Mouse (Mus musculus): ENCODE data around the gene Cdkn2aip. TPM values are rescaled to one million over a fixed set of nuclear protein-coding genes. Genes with fewer than 3 reads are reported as not detected.

Gene Cdkn2aip
- total RNA-seq, 2 experiments from 2014 or later = 16.6 to 20.6 TPM

- intact Hi-C loops (cut with DNase I) = no loop called here
- no peak for DNase-seq (ENCODE audit: low spot score in 2 of 2)
These were observed 49.4 kb downstream of the Cdkn2aip start for GRCm38 (mm10) chr8:47664231-47664785.

GRCm38 (mm10) chr8:47663201-47663600 is 50.5 kb downstream of the Cdkn2aip start:
- intact Hi-C loops (cut with DNase I) = no loop called here
- no peak for DNase-seq (ENCODE audit: low spot score in 2 of 2)

DNA sequence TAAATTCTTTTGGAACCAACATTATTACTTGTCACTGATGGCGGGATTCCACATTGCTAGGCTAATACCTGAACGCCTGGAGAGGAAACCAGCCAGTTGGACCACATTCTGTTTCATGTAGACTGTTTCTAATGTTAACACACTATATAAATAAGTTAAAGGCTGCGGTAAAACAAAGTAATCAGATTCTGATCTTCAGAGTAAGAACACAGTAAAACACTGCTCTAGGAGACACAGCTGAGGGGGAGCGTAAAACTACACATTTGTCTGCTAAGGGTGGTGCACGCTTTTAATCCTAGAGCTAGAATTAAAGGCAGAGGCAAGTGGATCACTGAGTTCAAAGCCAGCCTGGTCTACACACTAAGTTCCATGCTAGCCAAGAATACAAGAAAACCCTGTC is 51.0 kb downstream of the Cdkn2aip start:
- DNase-seq (ENCODE audit: low spot score in 2 of 2) = no peak
- intact Hi-C loops (cut with DNase I) = no loop called here

GRCm38 (mm10) chr8:47660394-47660793 is 53.3 kb downstream of the Cdkn2aip start:
- intact Hi-C loops (cut with DNase I) = no loop called here
- peak; percentile 21 to 27 for DNase-seq (ENCODE audit: low spot score in 2 of 2)

DNA sequence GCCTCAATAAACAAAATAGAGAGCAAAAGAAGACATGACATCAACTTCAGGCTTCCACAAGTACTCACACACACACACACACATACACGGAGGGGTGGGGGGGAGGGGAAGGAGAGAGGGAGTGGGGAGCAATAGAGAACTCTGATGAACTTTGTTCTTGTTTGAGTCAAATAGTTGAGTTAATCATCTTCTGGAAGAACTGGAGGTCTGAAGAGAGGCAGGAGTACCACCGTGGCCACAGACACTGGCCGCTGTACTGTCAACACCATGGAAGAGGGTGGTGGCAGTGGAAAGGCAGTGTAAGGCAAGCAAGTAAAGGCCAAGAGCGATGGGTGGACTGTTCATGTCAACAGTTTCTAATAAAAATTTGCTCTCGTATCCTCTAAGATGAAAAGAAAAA is 54.3 kb downstream of the Cdkn2aip start:
- intact Hi-C loops (cut with DNase I) = no loop called here
- no peak for DNase-seq (ENCODE audit: low spot score in 2 of 2)

Other genes starting within 250 kb of the Cdkn2aip start
- gene Trappc11, start 180.5 kb downstream of the Cdkn2aip start, total RNA-seq (2021) = 10 to 100 TPM; 52.8 to 58.9 TPM
- gene Rwdd4a, start 180.3 kb downstream of the Cdkn2aip start, total RNA-seq (2021) = 10 to 100 TPM; 29.3 to 30.1 TPM
- 10 to 100 TPM; 46.5 to 55.5 TPM for gene Ing2, start 38.4 kb downstream of the Cdkn2aip start, total RNA-seq (2021)
- under 1 TPM in 1 of 2 experiments, not detected in 1; 0.66 TPM for gene Cldn24, start 108.2 kb upstream of the Cdkn2aip start, total RNA-seq (2021)
- 1 to 10 TPM in 1 of 2 experiments, not detected in 1; 2.3 TPM for gene Cldn22, start 110.5 kb upstream of the Cdkn2aip start, total RNA-seq (2021)

Measured in left cerebral cortex, postnatal 36 days (tissue).